Mouse (Mus musculus) hindbrain, embryonic 13.5 days (tissue): ENCODE results near the gene Tmem266. TPM values are rescaled to one million over a fixed set of nuclear protein-coding genes. Genes with fewer than 3 reads are reported as not detected.

ENCODE experiments used
- ATAC-seq: fragments of 200-750 bp; cut with Nextera tagmentation; 2 replicates; pipeline ENCODE4 v1.8.0; 2017; ENCODE audit warnings: moderate TSS enrichment; ENCODE audit not compliant: low FRiP score
- H3K27ac ChIP-seq: fragments of 300-500 bp; sonication (generic); 2 replicates; pipeline ENCODE4 v1.5.1; 2015; ENCODE audit warnings: inconsistent platforms, mild to moderate bottlenecking, moderate library complexity
- H3K27me3 ChIP-seq: fragments of 300-500 bp; sonication (generic); 2 replicates; pipeline ENCODE4 v1.6.1; 2015; ENCODE audit warnings: mild to moderate bottlenecking, inconsistent platforms
- H3K36me3 ChIP-seq: fragments of 300-500 bp; sonication (generic); 2 replicates; pipeline ENCODE4 v1.6.1; 2015; ENCODE audit warnings: mild to moderate bottlenecking, inconsistent platforms
- H3K4me1 ChIP-seq: fragments of 300-500 bp; sonication (generic); replicated peaks from 2 replicates; pipeline ENCODE4 v1.6.1; 2015; ENCODE audit warnings: inconsistent platforms
- H3K4me2 ChIP-seq: fragments of 300-500 bp; sonication (generic); 2 replicates; pipeline ENCODE4 v1.6.1; 2015; ENCODE audit warnings: inconsistent platforms, mild to moderate bottlenecking, moderate library complexity
- H3K4me3 ChIP-seq: fragments of 300-500 bp; sonication (generic); 2 replicates; pipeline ENCODE4 v1.5.1; 2015; ENCODE audit warnings: mild to moderate bottlenecking, inconsistent platforms
- H3K9ac ChIP-seq: fragments of 300-500 bp; sonication (generic); 2 replicates; pipeline ENCODE4 v1.6.1; 2015; ENCODE audit warnings: mild to moderate bottlenecking, inconsistent platforms
- H3K9me3 ChIP-seq: fragments of 300-500 bp; sonication (generic); 2 replicates; pipeline ENCODE4 v1.6.1; 2016; ENCODE audit warnings: inconsistent platforms
- WGBS: fragments of 180-500 bp; shearing (Covaris S2); methylation state at CpG from one replicate; pipeline ENCODE4 v1.1.7; 2015; 5-methylcytosine and 5-hydroxymethylcytosine counted together
- polyA plus RNA-seq: library from polyadenylated mRNA; unstranded; fragments of >200 nt; fragmentation: Nextera tagmentation; extraction: Ambion mirVana; gene quantifications from 2 replicates; pipeline ENCODE4 v1.2.1, GENCODE M21; 2015

The Tmem266 gene
- polyA plus RNA-seq, 1 experiment from 2014 or later: 3.1 TPM

DNA sequence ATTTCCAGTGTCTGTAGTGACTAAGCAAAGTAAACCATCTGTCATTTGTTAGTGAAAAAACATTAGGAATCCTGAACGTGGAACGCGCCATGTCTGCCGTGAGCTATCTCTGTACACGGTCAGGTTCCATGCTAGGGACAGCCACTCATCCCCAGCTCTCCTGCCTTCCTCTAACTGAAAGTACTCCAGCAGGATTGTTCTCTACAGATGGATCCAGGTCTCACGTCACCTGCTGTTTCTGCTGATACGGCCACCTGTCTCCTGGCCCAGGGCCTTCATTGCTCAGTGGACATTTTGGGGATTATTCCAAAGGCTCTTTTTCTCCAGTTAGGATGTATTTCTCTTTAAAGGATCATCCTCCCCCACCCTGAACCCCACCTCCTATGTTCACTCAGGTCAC is 18.6 kb downstream of the Tmem266 start:
- no peak for ATAC-seq
- H3K9me3 ChIP-seq: no peaks in the 10 kb centered on the region
- no peak overlapping the region for H3K9ac ChIP-seq
- no peak overlapping the region for H3K4me2 ChIP-seq
- no peaks in the 10 kb centered on the region for H3K4me1 ChIP-seq
- H3K4me3 ChIP-seq: no peak overlapping the region
- no peak overlapping the region for H3K27ac ChIP-seq
- H3K36me3 ChIP-seq: no peaks in the 10 kb centered on the region
- 97% methylated on average over 7 of the region's 7 CpGs for WGBS
- no peaks in the 10 kb centered on the region for H3K27me3 ChIP-seq

DNA sequence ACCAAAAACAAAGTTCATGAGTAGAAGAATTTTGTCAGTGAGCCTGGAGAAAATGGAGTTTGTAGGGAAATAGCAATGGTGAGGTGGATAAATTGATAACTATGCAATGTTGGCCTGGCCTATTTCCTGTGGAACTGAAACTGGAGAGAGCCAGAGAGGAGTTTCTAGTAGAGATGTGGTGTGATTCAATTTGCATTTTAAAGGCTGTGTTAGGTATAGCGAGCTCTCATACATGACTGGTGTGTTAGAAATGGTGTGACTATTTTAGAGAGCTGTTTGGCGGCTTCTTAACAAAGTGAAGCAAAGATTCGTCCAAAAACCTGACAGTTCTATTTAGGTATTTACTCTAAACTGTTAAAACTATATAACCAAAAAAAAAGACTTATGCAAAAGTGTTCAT is 22.0 kb downstream of the Tmem266 start:
- 84% methylated on average over 3 of the region's 3 CpGs for WGBS
- Histone ChIP-seq H3K4me2 (no peak overlapping the region), H3K27me3 (no peaks in the 10 kb centered on the region), H3K27ac (no peak overlapping the region), H3K9ac (no peak overlapping the region), H3K4me3 (no peak overlapping the region), H3K36me3 (no peaks in the 10 kb centered on the region), H3K4me1 (no peaks in the 10 kb centered on the region), H3K9me3 (no peaks in the 10 kb centered on the region)
- no peak for ATAC-seq

DNA sequence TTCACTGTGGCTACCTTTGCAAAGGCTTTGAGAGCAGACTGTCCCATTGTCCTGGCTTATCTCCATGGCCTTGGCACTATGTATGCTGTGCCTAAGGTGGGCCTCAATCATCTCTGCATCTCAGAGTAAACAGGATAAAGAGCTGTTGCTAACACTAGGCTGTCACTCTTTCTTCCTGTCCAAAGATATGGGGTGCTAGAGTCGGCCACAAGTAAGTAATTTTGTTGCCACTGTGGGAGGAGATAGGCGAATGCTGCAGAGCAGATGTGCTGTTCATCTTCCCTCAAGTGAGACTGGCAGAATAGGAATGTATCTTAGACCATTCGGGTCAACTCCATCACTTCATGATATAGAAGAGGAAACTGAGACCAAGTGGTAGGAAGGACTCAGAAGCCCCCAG is 28.0 kb downstream of the Tmem266 start:
- 54% methylated on average over 3 of the region's 3 CpGs for WGBS
- no peaks in the 10 kb centered on the region for H3K9me3 ChIP-seq
- ATAC-seq: no peak

DNA sequence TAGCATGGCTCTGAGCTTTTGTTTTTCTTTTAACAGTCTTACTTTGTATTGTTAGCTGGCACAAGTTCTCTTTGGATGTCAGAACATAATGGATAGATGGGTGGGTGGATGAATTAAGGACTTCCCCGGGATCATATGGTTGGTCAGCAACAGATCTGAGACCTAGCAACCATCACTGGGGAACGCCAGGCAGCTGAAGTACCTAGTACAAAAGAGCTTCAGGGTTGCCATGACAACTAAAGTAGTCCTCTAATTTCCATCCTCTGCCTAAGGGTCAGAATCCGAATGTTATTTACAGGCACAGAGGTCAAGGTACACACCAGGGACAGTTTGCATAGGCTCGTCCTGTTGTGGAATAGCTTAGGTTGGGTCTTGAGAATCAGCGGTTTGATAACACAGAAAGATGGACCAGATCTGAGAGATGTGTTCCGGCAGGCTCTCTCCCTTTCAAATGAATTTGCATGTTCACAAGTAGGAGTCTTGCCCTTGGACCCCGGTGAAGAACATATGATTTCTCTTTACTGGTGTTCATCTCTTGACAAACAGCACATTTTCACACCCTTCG is 28.6 kb downstream of the Tmem266 start:
- H3K4me3 ChIP-seq: no peak overlapping the region
- no peak overlapping the region for H3K27ac ChIP-seq
- 21% methylated on average over 8 of the region's 8 CpGs for WGBS

More for the DNA sequence above, 28.0 kb downstream of the Tmem266 start:
- Histone ChIP-seq H3K4me2 (no peak overlapping the region), H3K9ac (no peak overlapping the region), H3K27ac (no peak overlapping the region), H3K27me3 (no peaks in the 10 kb centered on the region), H3K36me3 (no peaks in the 10 kb centered on the region), H3K4me1 (peaks cover 10% of the 10 kb centered on the region), H3K4me3 (no peak overlapping the region)

DNA sequence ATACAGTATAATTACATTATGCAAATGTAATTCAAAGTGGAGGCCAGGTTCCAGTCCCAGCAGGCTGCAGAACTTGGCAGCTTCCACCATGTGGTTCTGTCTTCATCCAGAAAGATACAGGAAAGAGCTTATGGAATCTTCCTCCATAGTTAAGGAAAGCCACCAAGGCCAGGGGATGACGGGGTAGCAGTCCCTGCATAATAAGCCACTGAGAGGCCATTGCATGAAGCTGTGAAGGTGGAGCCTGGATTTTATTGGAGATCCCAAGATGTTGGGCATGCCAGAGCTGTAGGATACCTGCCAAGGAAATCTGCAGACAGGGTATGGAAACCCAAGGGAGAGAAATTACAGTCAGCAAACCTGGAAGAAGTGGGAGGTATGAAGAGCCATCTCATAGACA is 30.5 kb downstream of the Tmem266 start:
- H3K36me3 ChIP-seq: no peaks in the 10 kb centered on the region
- no peak overlapping the region for H3K27ac ChIP-seq
- H3K4me2 ChIP-seq: no peak overlapping the region
- ATAC-seq: no peak
- no peaks in the 10 kb centered on the region for H3K27me3 ChIP-seq
- H3K4me3 ChIP-seq: no peak overlapping the region
- H3K9me3 ChIP-seq: no peaks in the 10 kb centered on the region
- H3K4me1 ChIP-seq: peaks cover 10% of the 10 kb centered on the region
- 95% methylated on average over 1 of the region's 1 CpGs for WGBS
- H3K9ac ChIP-seq: no peak overlapping the region

More for the DNA sequence above, 28.6 kb downstream of the Tmem266 start:
- Histone ChIP-seq H3K9ac (no peak overlapping the region), H3K36me3 (no peaks in the 10 kb centered on the region), H3K4me2 (no peak overlapping the region), H3K27me3 (no peaks in the 10 kb centered on the region), H3K9me3 (no peaks in the 10 kb centered on the region), H3K4me1 (peaks cover 10% of the 10 kb centered on the region)
- ATAC-seq: peak; percentile 52; the same call in 1 of the 2 replicates

DNA sequence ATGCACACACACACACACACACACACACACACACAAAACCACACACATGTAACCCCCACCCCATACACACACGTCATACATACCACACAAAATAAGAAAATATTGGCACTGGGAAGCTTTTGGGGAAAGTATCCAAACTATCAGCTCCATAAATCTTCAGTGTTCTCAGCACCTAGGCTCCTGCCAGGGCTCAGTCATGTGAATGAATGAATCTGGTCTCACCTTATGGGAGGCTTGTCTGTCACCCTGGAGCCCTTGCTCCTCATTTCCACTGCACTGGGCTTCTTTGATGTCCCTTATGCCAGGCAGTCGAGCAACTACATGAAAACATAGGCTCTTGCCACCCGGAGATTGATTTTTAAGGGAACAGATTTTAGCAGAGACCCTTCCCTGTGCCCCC is 33.7 kb downstream of the Tmem266 start:
- H3K4me3 ChIP-seq: no peak overlapping the region
- no peak overlapping the region for H3K9ac ChIP-seq
- H3K9me3 ChIP-seq: no peaks in the 10 kb centered on the region
- H3K4me1 ChIP-seq: peaks cover 4% of the 10 kb centered on the region
- H3K36me3 ChIP-seq: no peaks in the 10 kb centered on the region
- 88% methylated on average over 3 of the region's 3 CpGs for WGBS
- H3K27me3 ChIP-seq: no peaks in the 10 kb centered on the region
- no peak overlapping the region for H3K27ac ChIP-seq
- H3K4me2 ChIP-seq: no peak overlapping the region
- ATAC-seq: no peak

DNA sequence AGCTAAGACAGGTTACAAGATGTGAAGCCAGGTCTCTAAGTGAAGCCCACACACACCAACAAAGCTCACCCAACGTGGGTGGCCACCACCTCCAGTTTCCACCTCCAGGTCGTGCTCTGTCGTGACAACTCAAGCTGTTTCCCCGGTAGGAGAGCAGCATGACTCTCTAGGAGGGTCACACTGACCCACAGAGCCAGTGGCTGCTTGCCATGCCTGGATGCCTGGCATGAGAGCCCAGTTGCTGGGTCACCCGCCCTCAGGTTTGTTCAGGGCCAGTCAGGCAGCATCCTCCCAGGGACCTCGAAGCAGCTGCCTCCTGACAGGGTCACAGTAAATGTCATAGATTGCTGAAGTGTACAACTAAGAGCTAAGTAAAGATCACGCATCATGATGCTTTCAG is 34.1 kb downstream of the Tmem266 start:
- Histone ChIP-seq H3K36me3 (no peaks in the 10 kb centered on the region), H3K4me2 (no peak overlapping the region), H3K27me3 (no peaks in the 10 kb centered on the region), H3K27ac (no peak overlapping the region), H3K9ac (no peak overlapping the region), H3K4me1 (no peaks in the 10 kb centered on the region), H3K9me3 (no peaks in the 10 kb centered on the region), H3K4me3 (no peak overlapping the region)
- ATAC-seq: no peak
- 60% methylated on average over 7 of the region's 7 CpGs for WGBS

DNA sequence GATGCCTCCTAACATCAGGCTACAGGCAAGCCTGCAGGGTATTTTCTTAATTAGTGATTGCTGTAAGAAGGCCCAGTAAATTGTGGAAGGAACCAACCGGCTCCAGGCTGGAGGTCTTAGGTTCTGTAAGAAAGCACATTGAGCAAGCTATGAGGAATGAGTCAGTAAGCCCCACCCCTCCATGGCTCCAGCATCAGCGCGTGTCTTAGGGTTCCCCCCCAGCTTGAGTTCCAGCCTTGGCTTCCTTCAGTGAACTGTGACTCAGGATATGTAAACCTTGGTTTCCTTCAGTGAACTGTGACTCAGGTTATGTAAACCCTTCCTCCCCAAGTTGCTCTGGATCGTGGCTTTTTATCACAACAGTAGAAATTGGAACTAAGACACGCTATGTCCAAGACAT is 35.3 kb downstream of the Tmem266 start:
- Histone ChIP-seq H3K27me3 (no peaks in the 10 kb centered on the region), H3K4me1 (no peaks in the 10 kb centered on the region), H3K27ac (no peak overlapping the region), H3K36me3 (no peaks in the 10 kb centered on the region), H3K9ac (no peak overlapping the region), H3K9me3 (no peaks in the 10 kb centered on the region), H3K4me3 (no peak overlapping the region), H3K4me2 (no peak overlapping the region)
- 82% methylated on average over 5 of the region's 5 CpGs for WGBS
- ATAC-seq: no peak

DNA sequence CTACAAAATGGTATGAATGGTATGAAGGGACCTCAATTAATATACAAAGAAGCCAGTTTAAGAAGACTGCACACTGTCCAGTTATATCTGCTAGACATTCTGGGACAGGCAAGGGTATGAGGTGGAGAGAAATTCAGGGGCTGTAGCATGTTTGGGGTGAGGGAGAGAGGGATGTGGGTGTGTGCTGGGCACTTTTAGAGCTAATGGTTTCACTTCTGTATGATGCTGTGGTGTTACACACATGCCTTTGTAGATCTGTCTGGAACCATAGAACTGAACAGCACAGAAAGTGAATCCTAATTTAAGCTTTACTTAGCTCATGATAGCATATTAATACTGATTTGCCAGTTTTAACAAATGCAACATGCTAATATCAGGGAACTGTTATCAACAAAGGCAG is 37.0 kb downstream of the Tmem266 start:
- Histone ChIP-seq H3K4me2 (no peak overlapping the region), H3K36me3 (no peaks in the 10 kb centered on the region), H3K27me3 (no peaks in the 10 kb centered on the region), H3K9me3 (no peaks in the 10 kb centered on the region), H3K4me1 (no peaks in the 10 kb centered on the region), H3K9ac (no peak overlapping the region), H3K4me3 (no peak overlapping the region), H3K27ac (no peak overlapping the region)
- ATAC-seq: no peak

DNA sequence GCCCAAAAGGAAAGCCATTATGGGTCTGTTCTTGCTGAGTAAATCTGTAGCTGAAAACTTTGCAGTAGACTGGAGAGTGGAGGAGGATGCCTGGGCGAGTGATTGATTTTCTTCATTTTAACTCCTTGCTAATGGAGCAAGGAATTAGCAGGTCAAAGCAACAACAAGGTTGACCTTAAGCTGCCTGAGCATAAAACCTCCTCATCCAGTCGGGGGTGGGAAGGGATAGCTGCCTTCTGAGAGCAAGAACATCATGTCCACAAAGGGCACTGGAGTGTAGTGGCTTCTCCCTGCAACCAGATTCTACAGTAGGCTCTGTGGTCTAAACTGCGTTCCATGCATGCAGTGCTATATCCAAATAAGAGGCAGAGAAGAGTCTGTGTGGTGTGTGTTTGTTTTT is 41.3 kb downstream of the Tmem266 start:
- Histone ChIP-seq H3K9me3 (no peaks in the 10 kb centered on the region), H3K9ac (no peak overlapping the region), H3K27me3 (no peaks in the 10 kb centered on the region), H3K4me1 (no peaks in the 10 kb centered on the region), H3K27ac (no peak overlapping the region), H3K4me2 (no peak overlapping the region), H3K4me3 (no peak overlapping the region), H3K36me3 (no peaks in the 10 kb centered on the region)
- no peak for ATAC-seq
- 59% methylated on average over 3 of the region's 3 CpGs for WGBS

DNA sequence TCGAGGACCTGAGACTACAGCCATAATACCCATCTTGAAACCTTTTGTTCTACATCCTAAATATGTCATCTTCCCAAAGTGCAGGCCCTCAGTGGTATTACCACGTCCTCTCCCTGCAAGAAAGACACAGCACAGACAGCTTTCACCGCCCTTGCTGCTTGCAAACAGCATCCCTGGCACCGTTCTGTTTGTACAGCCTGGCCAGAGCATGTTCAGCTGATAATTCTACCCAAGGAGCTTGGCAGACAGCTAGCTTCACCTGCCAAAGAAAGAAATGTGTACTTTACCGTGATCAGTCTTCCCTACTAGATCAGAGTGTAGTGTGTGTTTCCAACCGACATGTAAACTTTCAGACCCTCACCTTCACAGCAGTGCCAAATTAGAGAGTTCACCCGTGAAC is 45.2 kb downstream of the Tmem266 start:
- H3K36me3 ChIP-seq: no peaks in the 10 kb centered on the region
- H3K4me1 ChIP-seq: no peaks in the 10 kb centered on the region
- no peak for ATAC-seq
- H3K4me2 ChIP-seq: no peak overlapping the region
- no peak overlapping the region for H3K4me3 ChIP-seq
- H3K27ac ChIP-seq: no peak overlapping the region
- H3K9me3 ChIP-seq: no peaks in the 10 kb centered on the region
- no peak overlapping the region for H3K9ac ChIP-seq
- no peaks in the 10 kb centered on the region for H3K27me3 ChIP-seq
- WGBS: 89% methylated on average over 7 of the region's 7 CpGs

DNA sequence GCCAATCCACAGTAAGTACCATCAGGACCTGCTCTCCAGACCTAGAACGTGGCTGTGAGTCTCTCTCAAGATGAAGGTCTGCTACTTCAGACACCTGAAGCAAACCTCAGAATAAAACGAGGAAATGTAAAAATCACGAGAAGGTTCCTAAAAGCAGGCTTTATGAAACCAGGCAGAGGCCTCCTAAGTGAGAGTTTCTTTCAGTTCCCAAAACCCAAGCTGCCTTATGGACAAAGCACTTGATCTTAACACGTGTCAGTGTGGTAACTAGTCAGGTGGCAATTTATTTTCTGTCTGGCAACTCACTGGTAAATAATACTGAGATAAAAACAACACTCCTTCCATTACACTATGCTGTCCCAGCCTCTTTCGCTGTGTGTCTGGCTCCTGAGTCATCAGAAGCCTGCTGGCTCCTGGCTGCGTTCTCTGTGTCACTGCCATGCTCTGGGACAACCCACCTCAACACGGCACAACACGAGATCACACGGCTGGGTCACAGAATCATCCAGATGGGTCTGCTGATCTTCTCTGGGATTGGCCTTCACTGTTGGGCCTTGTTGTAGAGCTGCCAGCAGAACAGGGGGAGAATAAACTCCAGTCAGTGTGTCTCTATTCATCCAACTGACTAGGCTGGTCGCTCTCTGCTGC is 51.0 kb downstream of the Tmem266 start:
- Histone ChIP-seq H3K9me3 (no peaks in the 10 kb centered on the region), H3K4me3 (no peak overlapping the region), H3K4me1 (no peaks in the 10 kb centered on the region), H3K27ac (no peak overlapping the region), H3K27me3 (no peaks in the 10 kb centered on the region), H3K36me3 (no peaks in the 10 kb centered on the region), H3K9ac (no peak overlapping the region), H3K4me2 (no peak overlapping the region)
- WGBS: 88% methylated on average over 10 of the region's 10 CpGs
- ATAC-seq: no peak

DNA sequence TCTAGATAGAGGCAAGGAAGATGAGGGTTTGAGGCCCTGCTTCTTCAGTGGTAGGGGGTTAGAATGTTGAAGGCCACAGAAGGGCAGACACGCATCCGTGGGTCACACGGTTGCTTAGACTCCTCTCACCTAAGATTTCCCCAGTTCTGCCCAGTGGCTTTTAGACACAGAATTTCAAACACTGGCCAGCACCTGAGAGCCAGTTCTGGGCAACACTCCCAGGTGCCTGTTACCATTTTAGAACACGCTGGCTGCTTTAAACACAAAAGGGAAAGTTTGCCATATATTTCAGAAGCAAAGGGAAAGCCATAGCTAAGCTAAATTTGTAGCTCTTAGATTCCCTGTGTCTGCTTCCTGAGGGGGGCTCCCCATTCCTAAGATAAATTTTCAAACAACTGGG is 54.7 kb downstream of the Tmem266 start:
- Histone ChIP-seq H3K4me1 (no peaks in the 10 kb centered on the region), H3K27ac (no peak overlapping the region), H3K9ac (no peak overlapping the region), H3K27me3 (no peaks in the 10 kb centered on the region), H3K9me3 (no peaks in the 10 kb centered on the region), H3K4me2 (no peak overlapping the region), H3K4me3 (no peak overlapping the region), H3K36me3 (no peaks in the 10 kb centered on the region)
- 92% methylated on average over 4 of the region's 4 CpGs for WGBS
- ATAC-seq: no peak
